Mouse (Mus musculus) CH12.LX (cell line): ENCODE measurements around the gene Olfr624.

Source experiments
- CTCF ChIP-seq, 2 experiments: IDR thresholded peaks in 1 of 2; conservative IDR thresholded peaks in 1 of 2; 2 replicates each; pipeline ENCODE4 v1.5.1; 2011 to 2012; ENCODE audit warnings: low read depth in 2 of 2, low read length in 2 of 2, improper control_type of control experiment in 1 of 2, inconsistent platforms in 1 of 2, mild to moderate bottlenecking in 1 of 2, moderate library complexity in 1 of 2
- E2F4 ChIP-seq: IDR thresholded peaks from 2 replicates; pipeline ENCODE4 v1.6.1; 2011; ENCODE audit warnings: low read depth, low read length, improper control_type of control experiment; ENCODE audit not compliant: insufficient replicate concordance
- EP300 ChIP-seq: IDR thresholded peaks from 2 replicates; pipeline ENCODE4 v1.6.1; 2011; ENCODE audit warnings: low read length, improper control_type of control experiment
- JUN ChIP-seq: IDR thresholded peaks from 2 replicates; pipeline ENCODE4 v1.6.1; 2011; ENCODE audit warnings: low read depth, mild to moderate bottlenecking, low read length, improper control_type of control experiment, moderate library complexity; ENCODE audit not compliant: insufficient read depth
- KAT2A ChIP-seq: IDR thresholded peaks from 2 replicates; pipeline ENCODE4 v1.6.1; 2012; ENCODE audit warnings: low read length, improper control_type of control experiment, inconsistent platforms; ENCODE audit not compliant: insufficient replicate concordance
- PAX5 ChIP-seq: IDR thresholded peaks from 2 replicates; pipeline ENCODE4 v1.6.1; 2012; ENCODE audit warnings: low read length, inconsistent platforms, mixed read lengths
- POLR2A ChIP-seq: IDR thresholded peaks from 2 replicates; pipeline ENCODE4 v1.6.1; 2011; ENCODE audit warnings: low read depth, mild to moderate bottlenecking, improper control_type of control experiment, low read length
- TCF12 ChIP-seq: IDR thresholded peaks from 2 replicates; pipeline ENCODE4 v1.6.1; 2014; ENCODE audit warnings: low read depth, mild to moderate bottlenecking, inconsistent platforms, low read length, improper control_type of control experiment
- ZC3H11A ChIP-seq: IDR thresholded peaks from 2 replicates; pipeline ENCODE4 v1.6.1; 2012; ENCODE audit warnings: low read depth, mild to moderate bottlenecking, inconsistent platforms, low read length, improper control_type of control experiment

GRCm38 (mm10) chr7:103663598-103663997 lies 7.4 kb downstream of the Olfr624 start, which contains the start of gene Olfr623:
- no peak for TF ChIP-seq POLR2A
- TF ChIP-seq E2F4 = no peak
- TF ChIP-seq PAX5 = no peak
- TF ChIP-seq CTCF (conservative IDR thresholded peaks at IDR 0.05 in 1 of 2, IDR thresholded peaks at IDR 0.05 in 1 of 2; ENCODE audit: low read depth in 2 of 2, low read length in 2 of 2) = no peak
- TF ChIP-seq ZC3H11A = no peak
- no peak for TF ChIP-seq EP300
- no peak for TF ChIP-seq TCF12
- TF ChIP-seq KAT2A = no peak
- TF ChIP-seq JUN = no peak
